Mouse (Mus musculus) CH12.LX (cell line): ENCODE results near the gene Kcnma1. TPM values are rescaled to one million over a fixed set of nuclear protein-coding genes. Genes with fewer than 3 reads are reported as not detected.
A peak's percentile ranks its signal among the peaks of the same experiment; 100 is the strongest.

Experiments used
- DNase-seq: peaks from one replicate; pipeline ENCODE4 v3.0.0-alpha.2; 2013; ENCODE audit errors: extremely low read depth
- H3K27ac ChIP-seq: 2 replicates; pipeline ENCODE4 v1.5.1; 2012; ENCODE audit warnings: low read depth, mild to moderate bottlenecking, control low read depth, moderate library complexity; ENCODE audit not compliant: insufficient read depth
- H3K27me3 ChIP-seq: replicated peaks from 2 replicates; pipeline ENCODE3; 2012; ENCODE audit warnings: inconsistent platforms
- H3K36me3 ChIP-seq, 2 experiments: replicated peaks in 1 of 2; 2 replicates each; pipeline versions ENCODE3 to v1.6.1; 2012; ENCODE audit warnings: inconsistent platforms in 1 of 2, low read length in 1 of 2, mild to moderate bottlenecking in 1 of 2, mixed read lengths in 1 of 2, moderate library complexity in 1 of 2; ENCODE audit not compliant: control insufficient read depth in 1 of 2, insufficient read depth in 1 of 2
- H3K4me1 ChIP-seq, 2 experiments: 2 replicates each; pipeline ENCODE4 v1.6.1; 2012; ENCODE audit warnings: inconsistent platforms in 1 of 2, moderate library complexity in 1 of 2; ENCODE audit not compliant: insufficient read depth in 2 of 2, control insufficient read depth in 1 of 2
- H3K4me2 ChIP-seq: 2 replicates; pipeline ENCODE4 v1.6.1; 2012; ENCODE audit warnings: low read depth, mild to moderate bottlenecking, control low read depth; ENCODE audit not compliant: poor library complexity, insufficient read depth, severe bottlenecking
- H3K4me3 ChIP-seq, 3 experiments: fragments of 150-350 bp in 1 of 3; sonication (generic) in 1 of 3; replicated peaks in 1 of 3; 2 replicates each; pipeline versions ENCODE3 to v1.5.1; 2011 to 2012; ENCODE audit warnings: low read depth in 2 of 3, low read length in 2 of 3, mild to moderate bottlenecking in 2 of 3, moderate library complexity in 2 of 3, control low read depth in 1 of 3, improper control_type of control experiment in 1 of 3, inconsistent platforms in 1 of 3, mixed read lengths in 1 of 3; ENCODE audit not compliant: poor library complexity in 1 of 3
- H3K79me2 ChIP-seq: replicated peaks from 2 replicates; pipeline ENCODE4 v1.6.1; 2012; ENCODE audit warnings: mild to moderate bottlenecking, moderate library complexity; ENCODE audit not compliant: control insufficient read depth, poor library complexity, insufficient read depth, severe bottlenecking; ENCODE audit errors: extremely low read depth
- H3K9ac ChIP-seq: 2 replicates; pipeline ENCODE4 v1.6.1; 2012; ENCODE audit warnings: low read depth, mild to moderate bottlenecking, control low read depth, moderate library complexity; ENCODE audit not compliant: insufficient read depth
- H3K9me3 ChIP-seq: replicated peaks from 2 replicates; pipeline ENCODE3; 2012; ENCODE audit warnings: low read length, inconsistent platforms, mixed read lengths
- BHLHE40 ChIP-seq: IDR thresholded peaks from 2 replicates; pipeline ENCODE4 v1.6.1; 2011; ENCODE audit warnings: mild to moderate bottlenecking, low read depth, low read length, improper control_type of control experiment
- CHD1 ChIP-seq: IDR thresholded peaks from 2 replicates; pipeline ENCODE4 v1.6.1; 2012; ENCODE audit warnings: low read depth, low read length, improper control_type of control experiment, inconsistent platforms
- CHD2 ChIP-seq: IDR thresholded peaks from 2 replicates; pipeline ENCODE4 v1.6.1; 2011; ENCODE audit warnings: low read length, improper control_type of control experiment
- ELF1 ChIP-seq: IDR thresholded peaks from 2 replicates; pipeline ENCODE4 v1.6.1; 2014; ENCODE audit warnings: low read depth, mild to moderate bottlenecking, inconsistent platforms, low read length, improper control_type of control experiment
- EP300 ChIP-seq: IDR thresholded peaks from 2 replicates; pipeline ENCODE4 v1.6.1; 2011; ENCODE audit warnings: low read length, improper control_type of control experiment
- ETS1 ChIP-seq: conservative IDR thresholded peaks from 2 replicates; pipeline ENCODE4 v1.6.1; 2012; ENCODE audit warnings: low read depth, mild to moderate bottlenecking, inconsistent platforms, low read length, improper control_type of control experiment, moderate library complexity
- HCFC1 ChIP-seq: IDR thresholded peaks from 2 replicates; pipeline ENCODE4 v1.6.1; 2012; ENCODE audit warnings: low read depth, mild to moderate bottlenecking, inconsistent platforms, low read length, improper control_type of control experiment
- IRF4 ChIP-seq: IDR thresholded peaks from 2 replicates; pipeline ENCODE4 v1.6.1; 2014; ENCODE audit warnings: low read depth, mild to moderate bottlenecking, inconsistent platforms, low read length, improper control_type of control experiment
- JUN ChIP-seq: IDR thresholded peaks from 2 replicates; pipeline ENCODE4 v1.6.1; 2011; ENCODE audit warnings: low read depth, mild to moderate bottlenecking, low read length, improper control_type of control experiment, moderate library complexity; ENCODE audit not compliant: insufficient read depth
- JUND ChIP-seq: conservative IDR thresholded peaks from 2 replicates; pipeline ENCODE4 v1.6.1; 2011; ENCODE audit warnings: low read depth, low read length, improper control_type of control experiment
- KAT2A ChIP-seq: IDR thresholded peaks from 2 replicates; pipeline ENCODE4 v1.6.1; 2012; ENCODE audit warnings: low read length, improper control_type of control experiment, inconsistent platforms; ENCODE audit not compliant: insufficient replicate concordance
- MAFK ChIP-seq: IDR thresholded peaks from 2 replicates; pipeline ENCODE4 v1.6.1; 2011; ENCODE audit warnings: low read length, improper control_type of control experiment; ENCODE audit not compliant: insufficient replicate concordance
- MAZ ChIP-seq: IDR thresholded peaks from 2 replicates; pipeline ENCODE4 v1.6.1; 2012; ENCODE audit warnings: low read depth, mild to moderate bottlenecking, inconsistent platforms, low read length, improper control_type of control experiment, moderate library complexity
- MEF2A ChIP-seq: IDR thresholded peaks from 2 replicates; pipeline ENCODE4 v1.6.1; 2014; ENCODE audit warnings: low read depth, mild to moderate bottlenecking, inconsistent platforms, low read length, improper control_type of control experiment, borderline replicate concordance
- MYC ChIP-seq: IDR thresholded peaks from 2 replicates; pipeline ENCODE4 v1.6.1; 2011; ENCODE audit warnings: low read depth, mild to moderate bottlenecking, improper control_type of control experiment, low read length
- NRF1 ChIP-seq: IDR thresholded peaks from 2 replicates; pipeline ENCODE4 v1.6.1; 2014; ENCODE audit warnings: low read depth, mild to moderate bottlenecking, inconsistent platforms, low read length, improper control_type of control experiment, moderate library complexity
- POLR2AphosphoS2 ChIP-seq: IDR thresholded peaks from 2 replicates; pipeline ENCODE4 v1.6.1; 2011; ENCODE audit warnings: low read depth, low read length, improper control_type of control experiment
- RAD21 ChIP-seq: IDR thresholded peaks from 2 replicates; pipeline ENCODE4 v1.6.1; 2011; ENCODE audit warnings: low read depth, mild to moderate bottlenecking, low read length, improper control_type of control experiment, moderate library complexity
- SIN3A ChIP-seq: IDR thresholded peaks from 2 replicates; pipeline ENCODE4 v1.6.1; 2012; ENCODE audit warnings: low read length, improper control_type of control experiment, inconsistent platforms
- TCF12 ChIP-seq: IDR thresholded peaks from 2 replicates; pipeline ENCODE4 v1.6.1; 2014; ENCODE audit warnings: low read depth, mild to moderate bottlenecking, inconsistent platforms, low read length, improper control_type of control experiment
- USF1 ChIP-seq: IDR thresholded peaks from 2 replicates; pipeline ENCODE4 v1.6.1; 2014; ENCODE audit warnings: low read depth, mild to moderate bottlenecking, inconsistent platforms, low read length, improper control_type of control experiment
- ZC3H11A ChIP-seq: IDR thresholded peaks from 2 replicates; pipeline ENCODE4 v1.6.1; 2012; ENCODE audit warnings: low read depth, mild to moderate bottlenecking, inconsistent platforms, low read length, improper control_type of control experiment
- ZKSCAN1 ChIP-seq: IDR thresholded peaks from 2 replicates; pipeline ENCODE4 v1.6.1; 2012; ENCODE audit warnings: low read depth, inconsistent platforms, low read length, improper control_type of control experiment, borderline replicate concordance
- ZMIZ1 ChIP-seq: IDR thresholded peaks from 2 replicates; pipeline ENCODE4 v1.6.1; 2012; ENCODE audit warnings: low read depth, mild to moderate bottlenecking, inconsistent platforms, low read length, improper control_type of control experiment
- ZNF384 ChIP-seq: IDR thresholded peaks from 2 replicates; pipeline ENCODE4 v1.6.1; 2012; ENCODE audit warnings: low read depth, low read length, improper control_type of control experiment, inconsistent platforms
- dilution Hi-C: fragments of 300-500 bp; cut with MboI; formaldehyde crosslinking; loops from 2 replicates; pipeline ENCODE4 v1.14.3; 2020; ENCODE audit warnings: low sequenced_read_pairs; ENCODE audit not compliant: extremely low pct_unique_long_range_greater_than_20kb, extremely low pct_ligation_motif_present
- in situ Hi-C: fragments of 300-500 bp; cut with MboI; formaldehyde crosslinking; loops from 3 replicates; pipeline ENCODE4 v1.14.3; 2019; ENCODE audit warnings: low sequenced_read_pairs, low pct_ligation_motif_present, low pct_unique_long_range_greater_than_20kb, mixed read lengths
- polyA plus RNA-seq: library from polyadenylated mRNA; unstranded; fragments of >175 nt; gene quantifications from 2 replicates; pipeline ENCODE4 v1.2.1, GENCODE M21; 2012; ENCODE audit warnings: low read depth; ENCODE audit not compliant: insufficient read length
- total RNA-seq, 2 experiments: library from RNA; depleted of rRNA; stranded (reverse); fragments of 300-350 nt in 1 of 2; fragments of >200 nt in 1 of 2; gene quantifications; 2 replicates each; pipeline ENCODE4 v1.2.3; 2012 to 2014

The Kcnma1 gene
- total and polyA plus RNA-seq, 3 experiments, result 0.10 to 0.17 (median 0.12) TPM

- Histone ChIP-seq H3K27ac (0 out of 2 replicates have a peak overlapping the region, but pooled peaks have one; percentile 19), H3K4me1 (peaks cover 0 to 41% of the 10 kb centered on the region in 2 experiments; a peak in 2 of 4 replicates), H3K36me3 (no peaks in the 10 kb centered on the region), H3K4me3 (no peak overlapping the region), H3K9ac (no peak overlapping the region), H3K27me3 (no peaks in the 10 kb centered on the region), H3K9me3 (no peaks in the 10 kb centered on the region), H3K79me2 (no peaks in the 10 kb centered on the region), H3K4me2 (no peak overlapping the region)
- TF ChIP-seq IRF4 (peak; percentile 62; the same call in 1 of the 2 replicates), ELF1 (0 out of 2 replicates have a peak, but pooled peaks have one; percentile 12), POLR2AphosphoS2 (no peak), MEF2A (peak; percentile 96), HCFC1 (peak; percentile 25; the same call in 1 of the 2 replicates), SIN3A (peak; percentile 35; the same call in 1 of the 2 replicates), ZNF384 (no peak), NRF1 (no peak), TCF12 (0 out of 2 replicates have a peak, but pooled peaks have one; percentile 50), KAT2A (0 out of 2 replicates have a peak, but pooled peaks have one; percentile 18), JUN (peak; percentile 79), RAD21 (no peak), MYC (0 out of 2 replicates have a peak, but pooled peaks have one; percentile 35), EP300 (peak; percentile 83), CHD2 (peak; percentile 34; the same call in 1 of the 2 replicates), JUND (peak; percentile 82), USF1 (no peak), ZMIZ1 (no peak), ZC3H11A (no peak), MAFK (no peak), BHLHE40 (peak; percentile 60), ZKSCAN1 (no peak), ETS1 (peak; percentile 89), MAZ (0 out of 2 replicates have a peak, but pooled peaks have one; percentile 29), CHD1 (no peak)
- in situ Hi-C loops, result loop anchor here (5.0 to 25.0 kb wide), 2 partner anchors 38 to 418 kb away; partner anchors contain the start of gene Kcnma1
- dilution Hi-C loops, result no loop called here
- DNase-seq, result peak; percentile 65
Observed at GRCm38 (mm10) chr14:23594629-23595028, 419.7 kb downstream of the Kcnma1 start.
